Mouse (Mus musculus) kidney, postnatal 0 days (tissue): ENCODE measurements around the gene Map3k3. TPM values are rescaled to one million over a fixed set of nuclear protein-coding genes. Genes with fewer than 3 reads are reported as not detected.
A peak's percentile ranks its signal among the peaks of the same experiment; 100 is the strongest.

Experiments
- ATAC-seq: fragments of 200-750 bp; cut with Nextera tagmentation; replicated peaks from 2 replicates; pipeline ENCODE4 v1.8.0; 2017; ENCODE audit warnings: low read depth, moderate number of reproducible peaks, moderate TSS enrichment, moderate library complexity; ENCODE audit not compliant: low FRiP score
- DNase-seq: peaks from one replicate; pipeline ENCODE4 v3.0.0-alpha.2; 2016; ENCODE audit warnings: low spot score
- H3K27ac ChIP-seq: fragments of 300-500 bp; sonication (generic); 2 replicates; pipeline ENCODE4 v1.5.1; 2014; ENCODE audit warnings: mild to moderate bottlenecking
- H3K27me3 ChIP-seq: fragments of 300-500 bp; sonication (generic); 2 replicates; pipeline ENCODE4 v1.6.1; 2014; ENCODE audit warnings: low read length, mixed read lengths; ENCODE audit not compliant: insufficient read depth
- H3K36me3 ChIP-seq: fragments of 300-500 bp; sonication (generic); 2 replicates; pipeline ENCODE4 v1.6.1; 2014; ENCODE audit warnings: low read length, mixed read lengths; ENCODE audit not compliant: insufficient read depth
- H3K4me1 ChIP-seq: fragments of 300-500 bp; sonication (generic); replicated peaks from 2 replicates; pipeline ENCODE4 v1.6.1; 2014; ENCODE audit warnings: antibody characterized with exemption, low read length, mixed read lengths; ENCODE audit not compliant: insufficient read depth
- H3K4me2 ChIP-seq: fragments of 300-500 bp; sonication (generic); 2 replicates; pipeline ENCODE4 v1.6.1; 2014; ENCODE audit warnings: mild to moderate bottlenecking, low read length, moderate library complexity, mixed read lengths
- H3K4me3 ChIP-seq: fragments of 300-500 bp; sonication (generic); replicated peaks from 2 replicates; pipeline ENCODE4 v1.5.1; 2014; ENCODE audit warnings: low read depth, low read length
- H3K9ac ChIP-seq: fragments of 300-500 bp; sonication (generic); 2 replicates; pipeline ENCODE4 v1.6.1; 2014; ENCODE audit warnings: low read depth, low read length
- H3K9me3 ChIP-seq: fragments of 300-500 bp; sonication (generic); replicated peaks from 2 replicates; pipeline ENCODE4 v1.6.1; 2016; ENCODE audit warnings: low read length, inconsistent platforms, mixed read lengths
- CTCF ChIP-seq: IDR thresholded peaks from 2 replicates; pipeline ENCODE4 v1.5.1; 2016; ENCODE audit warnings: antibody characterized with exemption, low read depth, mild to moderate bottlenecking, moderate library complexity
- WGBS: fragments of 180-500 bp; shearing (Covaris S2); extraction: QIAGEN DNeasy Blood & Tissue Kit; methylation state at CpG from one replicate; pipeline ENCODE4 v1.1.7; 2014; 5-methylcytosine and 5-hydroxymethylcytosine counted together
- polyA plus RNA-seq: library from polyadenylated mRNA; unstranded; fragments of >200 nt; fragmentation: Nextera tagmentation; extraction: Ambion mirVana; gene quantifications from 2 replicates; pipeline ENCODE4 v1.2.1, GENCODE M21; 2015

Map3k3 gene
- polyA plus RNA-seq, 1 experiment from 2014 or later = 20.5 TPM

DNA sequence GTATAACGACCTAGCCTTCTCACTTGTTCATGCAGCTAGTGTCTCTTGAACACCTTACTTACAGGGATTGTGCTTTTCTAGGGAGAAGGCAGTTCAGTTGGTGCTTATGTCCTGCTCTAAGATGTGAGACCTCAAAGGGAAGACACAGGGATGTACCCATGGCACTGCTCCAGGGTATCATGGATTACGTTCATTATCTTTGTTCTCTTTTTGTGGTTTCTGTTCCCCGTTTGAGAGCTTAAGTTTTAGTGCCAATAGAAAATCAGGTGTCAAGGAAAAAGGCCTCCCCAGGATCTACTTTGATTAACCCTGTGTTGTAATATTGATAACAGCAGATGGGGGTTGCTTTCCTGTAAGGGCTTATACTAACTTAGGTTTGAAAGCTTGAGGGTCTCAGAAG lies 10.6 kb upstream of the Map3k3 start:
- ATAC-seq = no peak
- no peak overlapping the region for H3K27ac ChIP-seq
- WGBS = 92% methylated on average over 3 of the region's 3 CpGs
- no peaks in the 10 kb centered on the region for H3K4me1 ChIP-seq
- no peak for TF ChIP-seq CTCF
- H3K9ac ChIP-seq = no peak overlapping the region
- H3K4me2 ChIP-seq = no peak overlapping the region
- H3K27me3 ChIP-seq = no peaks in the 10 kb centered on the region
- H3K36me3 ChIP-seq = peaks cover 14% of the 10 kb centered on the region; the same call in 1 of the 2 replicates
- no peaks in the 10 kb centered on the region for H3K9me3 ChIP-seq
- no peak for DNase-seq
- no peak overlapping the region for H3K4me3 ChIP-seq

- peak; percentile 86 for DNase-seq
- Histone ChIP-seq H3K27me3 (no peaks in the 10 kb centered on the region), H3K4me1 (no peaks in the 10 kb centered on the region), H3K9ac (no peak overlapping the region), H3K27ac (no peak overlapping the region), H3K36me3 (peaks cover 11% of the 10 kb centered on the region; the same call in 1 of the 2 replicates), H3K4me2 (no peak overlapping the region), H3K4me3 (no peak overlapping the region), H3K9me3 (no peaks in the 10 kb centered on the region)
- peak; percentile 87 for TF ChIP-seq CTCF
- 2% methylated on average over 4 of the region's 4 CpGs for WGBS
- no peak for ATAC-seq
Observed at GRCm38 (mm10) chr11:106076321-106076720, 8.1 kb upstream of the Map3k3 start.

DNA sequence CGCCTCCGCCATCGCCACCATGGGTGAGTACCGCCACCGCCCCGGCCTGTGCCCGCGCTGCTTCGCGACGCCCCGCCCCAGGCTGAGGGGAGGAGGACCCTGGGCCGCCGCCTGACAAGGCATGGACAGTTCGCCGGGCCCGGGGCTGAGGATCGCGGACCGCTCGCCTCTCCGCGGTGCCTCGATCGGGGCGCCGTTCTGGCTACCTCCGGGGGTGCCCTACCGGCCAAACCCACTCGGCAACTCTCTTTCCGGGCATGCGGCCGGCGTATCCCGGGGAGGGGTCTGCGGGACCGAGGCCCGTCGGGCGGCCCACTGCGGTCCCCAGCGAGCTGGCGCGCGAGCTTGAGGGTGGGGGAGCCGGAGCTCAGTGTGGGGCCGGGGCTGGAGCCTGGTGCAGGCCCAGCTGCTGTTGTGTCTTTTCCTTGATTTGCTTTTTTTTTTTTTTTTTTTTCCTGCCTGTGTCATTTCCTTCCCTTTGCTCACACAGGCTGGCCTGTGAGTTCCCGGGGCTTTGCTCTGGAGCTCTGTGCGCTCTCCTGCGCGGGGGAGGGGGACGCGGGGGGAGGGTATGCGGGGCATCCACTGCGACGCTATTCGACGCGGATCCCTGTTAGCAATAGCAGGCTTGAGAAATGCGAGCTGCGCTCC lies 623 bp downstream of the Map3k3 start:
- Histone ChIP-seq H3K4me2 (peak overlapping the region; percentile 57), H3K36me3 (no peaks in the 10 kb centered on the region), H3K4me1 (peaks cover 9% of the 10 kb centered on the region), H3K27me3 (no peaks in the 10 kb centered on the region), H3K4me3 (peak overlapping the region; percentile 100), H3K9me3 (no peaks in the 10 kb centered on the region), H3K9ac (peak overlapping the region; percentile 97), H3K27ac (peak overlapping the region; percentile 100)
- ATAC-seq (peak; percentile 69), DNase-seq (peak; percentile 87)
- TF ChIP-seq CTCF = no peak
- WGBS = under 1% methylated on average over 60 of the region's 61 CpGs

DNA sequence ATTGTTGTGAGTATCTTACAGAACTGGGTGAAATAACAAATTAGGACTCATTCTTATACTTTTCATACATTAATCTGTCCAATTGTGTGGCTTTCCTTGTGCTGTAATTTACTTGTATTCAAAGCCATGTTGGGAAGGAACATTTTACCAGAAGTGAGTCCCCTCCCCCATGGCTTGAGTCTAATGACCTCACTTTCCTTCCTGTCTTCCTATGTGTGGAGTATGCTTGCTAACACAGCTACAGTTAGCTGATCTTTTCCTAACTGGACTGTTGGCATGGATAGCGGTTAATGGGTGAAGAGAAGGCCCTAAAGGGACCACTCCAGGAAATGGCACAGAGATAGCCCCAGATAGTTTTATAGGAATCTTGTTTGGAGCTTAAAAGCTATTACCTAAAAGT lies 13.8 kb downstream of the Map3k3 start:
- ATAC-seq (no peak), DNase-seq (peak; percentile 42)
- no peak for TF ChIP-seq CTCF
- H3K27ac ChIP-seq = no peak overlapping the region
- H3K4me3 ChIP-seq = no peak overlapping the region
- no peak overlapping the region for H3K9ac ChIP-seq
- no peaks in the 10 kb centered on the region for H3K4me1 ChIP-seq
- no peaks in the 10 kb centered on the region for H3K9me3 ChIP-seq
- H3K36me3 ChIP-seq = peaks cover 8% of the 10 kb centered on the region
- no peaks in the 10 kb centered on the region for H3K27me3 ChIP-seq
- H3K4me2 ChIP-seq = no peak overlapping the region
- WGBS = 87% methylated on average over 1 of the region's 1 CpGs

GRCm38 (mm10) chr11:106102866-106103265 lies 18.5 kb downstream of the Map3k3 start:
- ATAC-seq = no peak
- TF ChIP-seq CTCF = no peak
- 81% methylated on average over 3 of the region's 3 CpGs for WGBS

DNA sequence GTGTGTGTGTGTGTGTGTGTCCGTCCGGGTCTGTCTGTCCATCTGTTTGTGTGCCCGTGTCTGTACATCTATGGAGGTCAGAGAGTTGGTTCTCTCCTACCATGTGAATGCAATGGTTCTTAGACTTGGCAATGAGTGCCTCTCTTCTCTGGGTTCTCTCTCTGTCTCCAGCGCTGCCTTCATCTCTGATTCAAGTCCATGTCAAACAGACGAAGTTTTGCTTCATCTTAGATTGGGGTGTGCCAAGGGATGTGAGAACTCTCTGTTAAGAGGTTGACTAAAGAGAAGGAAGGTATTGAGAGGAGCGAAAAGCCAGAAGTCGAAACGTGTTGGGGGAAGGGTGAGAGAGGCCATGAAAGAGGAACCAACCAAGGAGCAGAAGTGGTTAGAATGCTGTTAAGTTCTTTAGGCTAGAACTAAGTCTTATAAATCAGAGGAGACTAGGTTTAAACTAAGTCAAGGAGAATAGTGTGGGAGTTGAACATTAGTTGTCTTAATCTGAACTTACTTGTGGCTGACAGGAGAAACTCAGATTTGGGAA lies 21.7 kb downstream of the Map3k3 start:
- H3K9me3 ChIP-seq = no peaks in the 10 kb centered on the region
- 87% methylated on average over 8 of the region's 8 CpGs for WGBS
- H3K9ac ChIP-seq = no peak overlapping the region
- peaks cover 12% of the 10 kb centered on the region for H3K36me3 ChIP-seq
- no peak overlapping the region for H3K4me2 ChIP-seq
- ATAC-seq = no peak
- TF ChIP-seq CTCF = no peak
- H3K27ac ChIP-seq = no peak overlapping the region
- no peak for DNase-seq
- no peak overlapping the region for H3K4me3 ChIP-seq
- no peaks in the 10 kb centered on the region for H3K27me3 ChIP-seq
- no peaks in the 10 kb centered on the region for H3K4me1 ChIP-seq

More at GRCm38 (mm10) chr11:106102866-106103265, 18.5 kb downstream of the Map3k3 start:
- Histone ChIP-seq H3K4me3 (no peak overlapping the region), H3K4me2 (no peak overlapping the region), H3K9me3 (no peaks in the 10 kb centered on the region), H3K4me1 (no peaks in the 10 kb centered on the region), H3K36me3 (peaks cover 12% of the 10 kb centered on the region), H3K9ac (no peak overlapping the region), H3K27ac (no peak overlapping the region), H3K27me3 (no peaks in the 10 kb centered on the region)
- no peak for DNase-seq

DNA sequence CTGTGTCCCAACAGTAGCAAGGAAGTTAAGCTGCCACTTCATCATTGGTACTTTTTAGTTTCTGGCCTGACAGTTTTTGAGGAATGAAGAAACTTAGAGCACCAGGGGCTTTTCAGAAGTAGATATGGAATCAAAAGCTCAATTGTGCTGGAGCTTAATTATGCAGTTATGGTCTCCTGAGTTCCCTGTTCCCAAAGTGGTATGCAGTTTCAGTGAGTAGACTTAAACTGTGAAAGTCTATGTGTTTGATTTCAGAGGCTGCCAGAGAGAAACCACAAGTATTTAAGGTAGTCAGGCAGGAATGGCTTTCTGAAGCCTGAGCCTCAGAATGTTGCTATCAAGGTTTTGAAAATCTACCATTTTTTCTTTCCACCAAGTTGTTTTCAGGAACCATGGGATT lies 27.3 kb downstream of the Map3k3 start:
- Histone ChIP-seq H3K9ac (no peak overlapping the region), H3K4me2 (no peak overlapping the region), H3K4me1 (no peaks in the 10 kb centered on the region), H3K27ac (peak overlapping the region; percentile 42; the same call in 1 of the 2 replicates), H3K4me3 (no peak overlapping the region), H3K36me3 (peaks cover 7% of the 10 kb centered on the region; the same call in 1 of the 2 replicates), H3K27me3 (no peaks in the 10 kb centered on the region), H3K9me3 (no peaks in the 10 kb centered on the region)
- no peak for ATAC-seq
- TF ChIP-seq CTCF = no peak
- DNase-seq = no peak
